43 mouse cellular contexts compared by ENCODE assay signal in the genomic region with DNA sequence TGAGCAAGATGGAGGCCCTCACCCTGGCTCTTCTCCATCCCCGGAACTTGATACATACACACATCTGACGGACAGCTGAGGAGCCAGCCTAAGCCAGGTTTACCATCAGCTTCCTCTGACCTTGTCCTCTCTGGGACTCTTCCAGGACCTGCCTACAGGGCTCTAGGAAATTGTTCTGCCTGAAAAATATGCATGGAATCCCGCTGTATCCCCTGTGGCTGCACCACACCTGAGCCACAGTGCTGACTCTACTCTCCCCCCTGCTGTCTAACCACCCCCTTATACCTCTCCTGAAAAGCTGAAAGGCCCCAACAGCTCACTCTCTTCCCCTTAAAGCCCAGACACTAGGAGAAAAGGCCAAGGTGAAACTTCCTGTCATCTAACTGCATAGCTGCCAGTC. TPM values are rescaled to one million over a fixed set of nuclear protein-coding genes. Genes with fewer than 3 reads are reported as not detected.
DNase-seq lines count a peak whose midpoint lies in the region; ATAC-seq and TF ChIP-seq lines count a peak whose summit lies in the region.
"Had no signal": no experiment of that assay in that cellular context is flagged by ENCODE, and none has a peak within 500 bp of the region (broad histone marks: within the 10 kb centered on the region; RNA-seq: fewer than 3 reads in every experiment).

No protein-coding gene starts in this region.

- no peak overlapping the region for H3K4me3 ChIP-seq in kidney, embryonic 14.5 days (ENCODE audit: low read length)
- no peak overlapping the region for H3K4me3 ChIP-seq in kidney, embryonic 16.5 days (ENCODE audit: low read length)
- no peak overlapping the region for H3K4me3 ChIP-seq in lung, embryonic 15.5 days
- no peak overlapping the region for H3K4me3 ChIP-seq in ES-E14 (ENCODE audit: insufficient read depth in 1 of 2, low read depth in 1 of 2, low read length in 2 of 2, poor library complexity in 1 of 2, severe bottlenecking in 1 of 2)
- H3K4me3 ChIP-seq in embryonic facial prominence, embryonic 10.5 days: no peak overlapping the region
- H3K4me3 ChIP-seq: erythroblast, embryonic 14.5 days; forebrain, embryonic 12.5 days; heart, embryonic 13.5 days; hindbrain, embryonic 15.5 days; limb, embryonic 10.5 days; limb, embryonic 15.5 days; liver, embryonic 13.5 days; midbrain, embryonic 10.5 days; midbrain, embryonic 15.5 days had no signal

- H3K9ac ChIP-seq in kidney, embryonic 14.5 days (ENCODE audit: low read depth, low read length): 0 out of 2 replicates have a peak overlapping the region, but pooled peaks have one; percentile 5
- no peak overlapping the region for H3K9ac ChIP-seq in kidney, embryonic 16.5 days (replicated peaks; ENCODE audit: low read length)
- no peak overlapping the region for H3K9ac ChIP-seq in lung, embryonic 15.5 days
- no peak overlapping the region for H3K9ac ChIP-seq in ES-E14 (ENCODE audit: insufficient read depth, low read depth, low read length, poor library complexity, severe bottlenecking)
- H3K9ac ChIP-seq: forebrain, embryonic 12.5 days; heart, embryonic 13.5 days; hindbrain, embryonic 15.5 days; limb, embryonic 15.5 days; liver, embryonic 13.5 days; midbrain, embryonic 15.5 days had no signal

- no peaks in the 10 kb centered on the region for H3K36me3 ChIP-seq in kidney, embryonic 14.5 days (ENCODE audit: control insufficient read depth, insufficient read depth, low read length)
- H3K36me3 ChIP-seq in kidney, embryonic 16.5 days (ENCODE audit: insufficient read depth, low read length): no peaks in the 10 kb centered on the region
- H3K36me3 ChIP-seq in lung, embryonic 15.5 days: no peaks in the 10 kb centered on the region
- no peaks in the 10 kb centered on the region for H3K36me3 ChIP-seq in ES-E14 (ENCODE audit: control insufficient read depth, insufficient read depth, low read length, poor library complexity, severe bottlenecking)
- 0 out of 2 replicates have a peak, but pooled peaks cover 5% of the 10 kb centered on the region for H3K36me3 ChIP-seq in embryonic facial prominence, embryonic 10.5 days (replicated peaks)
- H3K36me3 ChIP-seq: heart, embryonic 13.5 days; hindbrain, embryonic 15.5 days; limb, embryonic 10.5 days; limb, embryonic 15.5 days; liver, embryonic 13.5 days; midbrain, embryonic 15.5 days had no signal

- ATAC-seq in kidney, embryonic 14.5 days (ENCODE audit: low FRiP score, low TSS enrichment): no peak
- ATAC-seq in kidney, embryonic 16.5 days (ENCODE audit: low FRiP score, low TSS enrichment): no peak
- no peak for ATAC-seq in lung, embryonic 15.5 days (ENCODE audit: borderline replicate concordance, extremely low read depth, low FRiP score, low TSS enrichment)
- no peak for ATAC-seq in monocyte, adult 5-6 weeks (replicated peaks; ENCODE audit: insufficient number of reproducible peaks, low FRiP score, low TSS enrichment, poor library complexity, severe bottlenecking)
- ATAC-seq: midbrain, embryonic 15.5 days; Patski had no signal

- no peak for DNase-seq in lung, postnatal 36 days
- no peak for DNase-seq in ES-E14 (ENCODE audit: low read depth, low spot score)
- no peak for DNase-seq in embryonic facial prominence, embryonic 10.5 days (ENCODE audit: low spot score)
- DNase-seq: adrenal gland, postnatal 36 days; B cell, adult 2 months; cerebellum, adult 18-20 months; cerebellum, postnatal 10 days; gastrocnemius, postnatal 10 days; heart, postnatal 10 days; layer of hippocampus, postnatal 36 days; liver, embryonic 13.5 days; lung, postnatal 14 days; spleen, adult 18-20 months; thymus, postnatal 14 days had no signal

- WGBS in kidney, embryonic 14.5 days: 49% methylated on average over 3 of the region's 3 CpGs
- 61% methylated on average over 3 of the region's 3 CpGs for WGBS in kidney, embryonic 16.5 days
- WGBS in lung, embryonic 15.5 days: 26% methylated on average over 3 of the region's 3 CpGs
- WGBS in embryonic facial prominence, embryonic 10.5 days: 56% methylated on average over 3 of the region's 3 CpGs

- H3K27ac ChIP-seq in kidney, embryonic 14.5 days (ENCODE audit: low read depth, low read length): no peak overlapping the region
- H3K27ac ChIP-seq in kidney, embryonic 16.5 days (ENCODE audit: low read length): no peak overlapping the region
- peak overlapping the region; percentile 47; the same call in 1 of the 2 replicates for H3K27ac ChIP-seq in lung, embryonic 15.5 days
- H3K27ac ChIP-seq in ES-E14 (ENCODE audit: insufficient read depth, low read depth, low read length, poor library complexity, severe bottlenecking): peak overlapping the region; percentile 14
- H3K27ac ChIP-seq in embryonic facial prominence, embryonic 10.5 days (replicated peaks): peak overlapping the region; percentile 20
- H3K27ac ChIP-seq: forebrain, embryonic 12.5 days; heart, embryonic 13.5 days; hindbrain, embryonic 15.5 days; limb, embryonic 10.5 days; limb, embryonic 15.5 days; liver, embryonic 13.5 days; midbrain, embryonic 10.5 days; midbrain, embryonic 15.5 days had no signal

- no peaks in the 10 kb centered on the region for H3K27me3 ChIP-seq in kidney, embryonic 14.5 days (ENCODE audit: control insufficient read depth, insufficient read depth, low read length)
- H3K27me3 ChIP-seq in kidney, embryonic 16.5 days (ENCODE audit: insufficient read depth, low read length): no peaks in the 10 kb centered on the region
- H3K27me3 ChIP-seq in lung, embryonic 15.5 days: no peaks in the 10 kb centered on the region
- peaks cover 60% of the 10 kb centered on the region for H3K27me3 ChIP-seq in embryonic facial prominence, embryonic 10.5 days (replicated peaks; ENCODE audit: low read depth, poor library complexity, severe bottlenecking)
- H3K27me3 ChIP-seq: forebrain, embryonic 12.5 days; hindbrain, embryonic 15.5 days; midbrain, embryonic 15.5 days; Patski had no signal

- H3K4me1 ChIP-seq in kidney, embryonic 14.5 days (ENCODE audit: control insufficient read depth, insufficient read depth, low read length): 0 out of 2 replicates have a peak, but pooled peaks cover 4% of the 10 kb centered on the region
- H3K4me1 ChIP-seq in kidney, embryonic 16.5 days (ENCODE audit: insufficient read depth, low read length): peaks cover 19% of the 10 kb centered on the region
- peaks cover 28% of the 10 kb centered on the region for H3K4me1 ChIP-seq in lung, embryonic 15.5 days
- peaks cover 0 to 17% of the 10 kb centered on the region in 2 experiments; a peak in 2 of 4 replicates for H3K4me1 ChIP-seq in ES-E14 (ENCODE audit: control insufficient read depth in 2 of 2, insufficient read depth in 2 of 2, low read length in 2 of 2, poor library complexity in 1 of 2)
- H3K4me1 ChIP-seq in embryonic facial prominence, embryonic 10.5 days: peaks cover 19% of the 10 kb centered on the region
- H3K4me1 ChIP-seq: hindbrain, embryonic 15.5 days; liver, embryonic 13.5 days had no signal

- no peaks in the 10 kb centered on the region for H3K9me3 ChIP-seq in kidney, embryonic 14.5 days (ENCODE audit: control insufficient read depth, low read length)
- no peaks in the 10 kb centered on the region for H3K9me3 ChIP-seq in kidney, embryonic 16.5 days (ENCODE audit: low read length)
- no peaks in the 10 kb centered on the region for H3K9me3 ChIP-seq in lung, embryonic 15.5 days
- H3K9me3 ChIP-seq in ES-E14 (ENCODE audit: control insufficient read depth, insufficient read depth, low read depth, low read length): no peaks in the 10 kb centered on the region
- H3K9me3 ChIP-seq in embryonic facial prominence, embryonic 10.5 days: no peaks in the 10 kb centered on the region
- H3K9me3 ChIP-seq: forebrain, embryonic 12.5 days; heart, embryonic 13.5 days; hindbrain, embryonic 15.5 days; limb, embryonic 10.5 days; limb, embryonic 15.5 days; liver, embryonic 13.5 days; midbrain, embryonic 10.5 days; midbrain, embryonic 15.5 days had no signal

- no peak overlapping the region for H3K4me2 ChIP-seq in kidney, embryonic 14.5 days (replicated peaks; ENCODE audit: low read depth, low read length)
- H3K4me2 ChIP-seq in kidney, embryonic 16.5 days (replicated peaks; ENCODE audit: low read depth, low read length): no peak overlapping the region
- no peak overlapping the region for H3K4me2 ChIP-seq in lung, embryonic 15.5 days
- H3K4me2 ChIP-seq: forebrain, embryonic 12.5 days; heart, embryonic 13.5 days; hindbrain, embryonic 15.5 days; limb, embryonic 15.5 days; liver, embryonic 13.5 days; midbrain, embryonic 15.5 days had no signal

- in situ Hi-C loops in ES-E14 (cut with MboI; ENCODE audit: low sequenced_read_pairs in 2 of 2, unreplicated experiment in 2 of 2): no loop called here

TF ChIP-seq in ES-E14, 5 proteins besides CTCF, POLR2A, EP300 and RAD21:
- TF ChIP-seq CHD2 (IDR thresholded peaks at IDR 0.05; ENCODE audit: low read depth, low read length) (no peak), ZC3H11A (IDR thresholded peaks at IDR 0.05; ENCODE audit: borderline replicate concordance, low read depth, low read length) (no peak), MAFK (IDR thresholded peaks at IDR 0.05; ENCODE audit: insufficient read depth, low read depth, low read length) (no peak), HCFC1 (IDR thresholded peaks at IDR 0.05; ENCODE audit: borderline replicate concordance, insufficient read depth, low read length) (no peak), ZNF384 (IDR thresholded peaks at IDR 0.05; ENCODE audit: low read depth, low read length) (no peak)

RNA-seq across cellular contexts. Expression of a gene that starts 26.9 kb away (rescaled TPM):
- polyA plus RNA-seq in kidney, embryonic 14.5 days (2014; fragmentation: Nextera tagmentation; extraction: Ambion mirVana): not detected in 2 replicates
- not detected in 2 replicates for polyA plus RNA-seq in kidney, embryonic 16.5 days (2015; fragmentation: Nextera tagmentation; extraction: Ambion mirVana)
- not detected in 2 replicates for polyA plus RNA-seq in lung, embryonic 15.5 days (2015; fragmentation: Nextera tagmentation; extraction: Ambion mirVana)
- not detected in 2 replicates for total RNA-seq in ES-E14 (2012; rRNA removed)
- not detected in 2 replicates for polyA plus RNA-seq in embryonic facial prominence, embryonic 10.5 days (2016; fragmentation: Nextera tagmentation; extraction: Ambion mirVana)
- total RNA-seq in monocyte, adult 5-6 weeks (2017): not detected in 3 replicates
- total RNA-seq: adrenal gland, adult 18-20 months; adrenal gland, postnatal 36 days; common myeloid progenitor, adult 5-6 weeks; gastrocnemius, postnatal 10 days; heart, adult 8-10 months; heart, postnatal 10 days; hematopoietic stem cell, adult 5-6 weeks; layer of hippocampus, postnatal 36 days; left cerebral cortex, postnatal 10 days; megakaryocyte progenitor cell, adult 5-6 weeks; MEL; neutrophil, adult 5-6 weeks had no signal
- polyA plus RNA-seq: brain, embryonic 14.5 days; embryonic facial prominence, embryonic 14.5 days; erythroblast, embryonic 14.5 days; forebrain, embryonic 12.5 days; gonadal fat pad, adult 2 months; heart, embryonic 13.5 days; hindbrain, embryonic 15.5 days; intestine, embryonic 14.5 days; large intestine, adult 2 months; limb, embryonic 10.5 days; limb, embryonic 15.5 days; liver, embryonic 13.5 days; midbrain, embryonic 10.5 days; midbrain, embryonic 15.5 days; neural tube, embryonic 11.5 days; Patski; stomach, embryonic 16.5 days; urinary bladder, adult 2 months had no signal

RNA-seq across cellular contexts. Expression of a gene that starts 52.4 kb away (rescaled TPM):
- 10.8 and 15.1 TPM in 2 replicates for polyA plus RNA-seq in kidney, embryonic 14.5 days (2014; fragmentation: Nextera tagmentation; extraction: Ambion mirVana)
- 21.2 and 22.5 TPM in 2 replicates for polyA plus RNA-seq in kidney, embryonic 16.5 days (2015; fragmentation: Nextera tagmentation; extraction: Ambion mirVana)
- polyA plus RNA-seq in lung, embryonic 15.5 days (2015; fragmentation: Nextera tagmentation; extraction: Ambion mirVana): 56.5 and 57.6 TPM in 2 replicates
- 11.2 and 15.5 TPM in 2 replicates for total RNA-seq in ES-E14 (2012; rRNA removed)
- 22.0 and 29.5 TPM in 2 replicates for polyA plus RNA-seq in embryonic facial prominence, embryonic 10.5 days (2016; fragmentation: Nextera tagmentation; extraction: Ambion mirVana)
- not detected in 3 replicates for total RNA-seq in monocyte, adult 5-6 weeks (2017)
- total RNA-seq: common myeloid progenitor, adult 5-6 weeks; hematopoietic stem cell, adult 5-6 weeks; megakaryocyte progenitor cell, adult 5-6 weeks; MEL; neutrophil, adult 5-6 weeks had no signal
- polyA plus RNA-seq: erythroblast, embryonic 14.5 days had no signal

Comparison
In these comparisons a context has a peak if more than half of its experiments do, and no peak if none do; other contexts are left out.
1. H3K27ac ChIP-seq: peak in lung, embryonic 15.5 days (single experiment), ES-E14 (single experiment) and embryonic facial prominence, embryonic 10.5 days (single experiment); none in kidney, embryonic 14.5 days (single experiment) and kidney, embryonic 16.5 days (single experiment).